Mouse (Mus musculus) ES-Bruce4 (cell line): Measurements from ENCODE around the gene Sgtb.

Source experiments
- CTCF ChIP-seq: IDR thresholded peaks from one replicate; pipeline ENCODE4 v1.8.1; 2011; ENCODE audit warnings: low read depth, low read length
- EP300 ChIP-seq: IDR thresholded peaks from 2 replicates; pipeline ENCODE4 v1.6.1; 2011; ENCODE audit warnings: low read depth, low read length; ENCODE audit not compliant: insufficient read depth
- POLR2A ChIP-seq: IDR thresholded peaks from one replicate; pipeline ENCODE4 v1.8.1; 2011; ENCODE audit warnings: low read length; ENCODE audit not compliant: insufficient read depth

DNA sequence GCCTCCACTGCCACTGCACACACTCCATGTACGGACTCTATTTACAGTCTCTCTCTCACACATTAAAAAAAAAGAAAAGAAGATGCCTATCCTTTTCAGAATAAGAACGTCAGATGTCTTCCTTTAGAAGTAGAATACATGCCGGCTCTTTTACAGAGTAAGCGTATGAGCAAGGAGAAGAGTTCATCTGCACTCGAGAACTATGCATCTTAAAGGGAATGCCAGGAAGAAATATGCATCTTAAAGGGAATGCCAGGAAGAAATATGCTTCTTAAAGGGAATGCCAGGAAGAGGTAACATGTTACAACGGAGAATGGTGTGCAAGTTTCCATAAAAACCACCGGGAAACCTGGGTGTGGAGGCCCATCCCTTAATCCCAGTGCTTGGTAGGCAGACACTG is 45.6 kb downstream of the Sgtb start:
- TF ChIP-seq CTCF (no peak), POLR2A (no peak), EP300 (no peak)
